Comparison of ENCODE assay signal across 8 mouse cellular contexts in genomic region chr11:89186911-89187621, GRCm38 (mm10).
DNase-seq lines count a peak whose midpoint lies in the region; ATAC-seq lines count a peak whose summit lies in the region.

No protein-coding gene starts in this region.

- no peak overlapping the region for H3K27ac ChIP-seq in hindbrain, embryonic 11.5 days (ENCODE audit: low read depth, low read length)

- H3K9me3 ChIP-seq in hindbrain, embryonic 11.5 days (ENCODE audit: control insufficient read depth, low read length): no peaks in the 10 kb centered on the region

- no peaks in the 10 kb centered on the region for H3K27me3 ChIP-seq in hindbrain, embryonic 11.5 days (ENCODE audit: control insufficient read depth, insufficient read depth, low read length)

- peaks cover 5% of the 10 kb centered on the region; the same call in 1 of the 2 replicates for H3K4me1 ChIP-seq in hindbrain, embryonic 11.5 days (replicated peaks; ENCODE audit: control insufficient read depth, insufficient read depth, low read length)

- peak overlapping the region; percentile 15; the same call in 1 of the 2 replicates for H3K4me3 ChIP-seq in hindbrain, embryonic 11.5 days (ENCODE audit: low read depth, low read length)

- peak overlapping the region; percentile 31 for H3K4me2 ChIP-seq in hindbrain, embryonic 11.5 days (replicated peaks; ENCODE audit: low read depth, low read length)

- 10% methylated on average over 26 of the region's 26 CpGs for WGBS in hindbrain, embryonic 11.5 days

- H3K36me3 ChIP-seq in hindbrain, embryonic 11.5 days (ENCODE audit: control insufficient read depth, insufficient read depth, low read length): no peaks in the 10 kb centered on the region

- ATAC-seq in hindbrain, embryonic 11.5 days (ENCODE audit: low FRiP score): peak; percentile 67; the same call in 1 of the 2 replicates
- ATAC-seq in erythroblast, adult 5-6 weeks (replicated peaks; ENCODE audit: low FRiP score, poor library complexity, severe bottlenecking): no peak

- peak overlapping the region; percentile 12; the same call in 1 of the 2 replicates for H3K9ac ChIP-seq in hindbrain, embryonic 11.5 days (ENCODE audit: low read depth, low read length)

- peak; percentile 90 for DNase-seq in R1 (ENCODE audit: low read depth, low spot score)
- peak; percentile 48 to 55 for DNase-seq in cerebellum, postnatal 36 days
- DNase-seq in gastrocnemius, adult 18-20 months (ENCODE audit: low spot score): peak; percentile 90
- DNase-seq in hindbrain, embryonic 11.5 days (ENCODE audit: low spot score): peak; percentile 69
- DNase-seq in layer of hippocampus, postnatal 14 days (ENCODE audit: low spot score in 2 of 2): peak; percentile 29 to 42
- DNase-seq in lung, postnatal 10 days: peak; percentile 96
- DNase-seq in right cerebral cortex, postnatal 10 days (ENCODE audit: low spot score in 2 of 2): peak; percentile 74 to 75

Comparison
In these comparisons a context has a peak if more than half of its experiments do, and no peak if none do; other contexts are left out.
1. DNase-seq: peak in every context shown above with its lines; median percentile 96 in lung, postnatal 10 days; 90 in R1; 90 in gastrocnemius, adult 18-20 months; 74 in right cerebral cortex, postnatal 10 days; 69 in hindbrain, embryonic 11.5 days; 52 in cerebellum, postnatal 36 days; 36 in layer of hippocampus, postnatal 14 days.